8 mouse cellular contexts compared by ENCODE assay signal in genomic region chr14:44988456-44989016, GRCm38 (mm10). TPM values are rescaled to one million over a fixed set of nuclear protein-coding genes. Genes with fewer than 3 reads are reported as not detected.
DNase-seq lines count a peak whose midpoint lies in the region; ATAC-seq lines count a peak whose summit lies in the region.

No protein-coding gene starts in this region.

- intact Hi-C loops in heart, postnatal 14 days (cut with DNase I) = loop anchor here (10.0 kb wide), 1 partner anchor 786 kb away; no protein-coding TSS in a partner anchor

- peak overlapping the region; percentile 50 for H3K4me3 ChIP-seq in liver, embryonic 12.5 days

- DNase-seq in heart, adult 18-20 months = peak; percentile 11 to 38
- DNase-seq in heart, adult 8-10 months (ENCODE audit: low spot score) = no peak
- peak; percentile 47 for DNase-seq in embryo, embryonic 11 days
- DNase-seq in heart, postnatal 14 days = peak; percentile 4 to 16
- DNase-seq in thymus, postnatal 14 days = peak; percentile 79
- no peak for DNase-seq in urinary bladder, postnatal 10 days (ENCODE audit: low spot score)

- H3K4me2 ChIP-seq in liver, embryonic 12.5 days = peak overlapping the region; percentile 68

- 0 out of 2 replicates have a peak overlapping the region, but pooled peaks have one; percentile 36 for H3K9ac ChIP-seq in liver, embryonic 12.5 days

- no peak overlapping the region for H3K27ac ChIP-seq in liver, embryonic 12.5 days

- no peaks in the 10 kb centered on the region for H3K36me3 ChIP-seq in liver, embryonic 12.5 days

- H3K27me3 ChIP-seq in liver, embryonic 12.5 days (replicated peaks) = peaks cover 25% of the 10 kb centered on the region

- WGBS in liver, embryonic 12.5 days (ENCODE audit: insufficient replicate concordance) = 4% methylated on average over 14 of the region's 14 CpGs

- no peaks in the 10 kb centered on the region for H3K9me3 ChIP-seq in liver, embryonic 12.5 days (replicated peaks)

- peaks cover 15% of the 10 kb centered on the region for H3K4me1 ChIP-seq in liver, embryonic 12.5 days

- ATAC-seq in liver, embryonic 12.5 days = peak; percentile 46; the same call in 1 of the 2 replicates
- ATAC-seq in monocyte, adult 5-6 weeks (replicated peaks; ENCODE audit: insufficient number of reproducible peaks, low FRiP score, low TSS enrichment, poor library complexity, severe bottlenecking) = peak; percentile 45

RNA-seq across cellular contexts. Expression of gene Ptger2, which starts 0.5 kb away (rescaled TPM):
- total RNA-seq in heart, adult 18-20 months (2021) = under 1 TPM; 0.17 to 0.33 TPM
- under 1 TPM; 0.11 to 0.28 (median 0.18) TPM for total RNA-seq in heart, adult 8-10 months (2022)
- under 1 TPM; 0.32 to 0.48 TPM for total RNA-seq in heart, postnatal 14 days (2021)
- polyA plus RNA-seq in liver, embryonic 12.5 days (2016; fragmentation: Nextera tagmentation; extraction: Ambion mirVana) = 0.39 and 0.50 TPM in 2 replicates
- total RNA-seq in monocyte, adult 5-6 weeks (2017) = 3.0 to 3.4 TPM (median 3.3 TPM) in 3 replicates

Comparison
In these comparisons a context has a peak if more than half of its experiments do, and no peak if none do; other contexts are left out.
1. DNase-seq: peak in heart, adult 18-20 months (2 of 2), embryo, embryonic 11 days (single experiment), heart, postnatal 14 days (2 of 2) and thymus, postnatal 14 days (single experiment); none in heart, adult 8-10 months (single experiment) and urinary bladder, postnatal 10 days (single experiment).